Mouse (Mus musculus): ENCODE results near the gene Alkbh7. TPM values are rescaled to one million over a fixed set of nuclear protein-coding genes. Genes with fewer than 3 reads are reported as not detected.

The Alkbh7 gene
- polyA plus RNA-seq, 1 experiment from 2014 or later = 38.5 TPM

DNA sequence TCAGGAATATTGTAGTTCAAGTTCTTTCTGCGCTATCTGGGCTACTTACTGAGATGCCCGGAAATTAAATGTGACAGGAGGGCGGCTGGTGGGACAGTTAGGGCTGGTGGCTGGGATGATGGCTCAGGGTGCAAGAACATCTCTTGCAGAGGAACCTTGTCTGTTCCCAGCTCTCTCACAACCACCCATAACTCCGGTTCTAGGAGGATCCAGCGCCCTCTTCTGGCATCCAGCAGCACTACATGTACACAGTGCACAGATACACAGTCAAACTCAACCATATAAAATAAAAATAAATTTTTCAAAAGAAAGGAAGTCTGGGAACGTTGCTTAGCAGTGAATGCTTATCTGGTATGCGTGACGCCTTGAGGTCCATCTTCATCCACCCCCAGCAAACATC is 41.8 kb downstream of the Alkbh7 start:
- H3K4me3 ChIP-seq = no peak overlapping the region
- H3K27me3 ChIP-seq = peaks cover 8% of the 10 kb centered on the region
- H3K36me3 ChIP-seq = no peaks in the 10 kb centered on the region
- H3K4me1 ChIP-seq = no peaks in the 10 kb centered on the region
- no peak overlapping the region for H3K9ac ChIP-seq
- ATAC-seq (ENCODE audit: insufficient number of reproducible peaks, insufficient read depth, low FRiP score, low TSS enrichment) = no peak
- H3K27ac ChIP-seq = no peak overlapping the region
- no peaks in the 10 kb centered on the region for H3K9me3 ChIP-seq
- WGBS = 35% methylated on average over 8 of the region's 8 CpGs
- no peak overlapping the region for H3K4me2 ChIP-seq (replicated peaks)

DNA sequence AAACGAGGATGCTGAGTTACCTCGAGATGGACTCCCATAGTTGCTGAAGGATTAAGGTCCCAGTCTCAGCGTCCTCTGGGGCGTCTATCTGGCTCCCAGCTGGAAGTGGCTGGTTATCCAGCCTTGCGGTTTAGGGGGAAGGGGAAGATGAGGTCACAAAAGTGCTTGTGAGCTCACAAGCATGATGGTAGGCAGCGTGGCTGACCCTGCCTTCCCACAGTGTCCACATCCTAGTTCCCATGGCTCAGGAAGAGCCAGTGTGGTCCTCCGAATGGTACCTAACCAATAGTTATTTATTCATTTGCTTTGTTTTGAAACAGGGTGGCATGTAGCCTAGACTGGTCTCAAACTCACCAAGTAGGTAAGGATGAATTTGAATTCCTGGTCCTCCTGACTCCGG is 44.4 kb downstream of the Alkbh7 start, which contains the start of gene Slc25a41:
TSS of gene Slc25a41 (minus strand) at position 101 of the 400 bp plus-strand sequence.
- H3K4me2 ChIP-seq (replicated peaks) = no peak within 1 kb of the TSS
- no peak within 1 kb of the TSS for H3K27ac ChIP-seq

DNA sequence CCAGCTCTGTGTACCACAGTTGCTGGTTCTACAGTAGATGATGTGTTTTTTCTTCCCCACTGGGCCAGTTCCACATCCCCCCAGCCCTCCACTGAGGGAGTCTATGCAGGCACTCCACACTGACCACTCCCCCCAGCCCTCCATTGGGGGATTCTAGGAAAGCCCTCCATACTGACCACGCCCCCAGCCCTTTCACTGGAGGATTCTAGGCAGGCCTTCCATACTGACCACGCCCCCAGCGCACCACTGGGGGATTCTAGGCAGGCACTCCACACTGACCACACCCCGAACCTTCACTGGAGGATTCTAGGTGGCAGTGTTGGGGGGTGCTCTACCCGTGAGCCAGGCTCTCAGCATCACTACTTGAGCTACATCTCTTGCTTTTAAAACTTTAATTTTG is 50.3 kb downstream of the Alkbh7 start:
- H3K4me3 ChIP-seq = no peak overlapping the region
- no peak overlapping the region for H3K9ac ChIP-seq
- no peak; the same call in 1 of the 2 replicates for ATAC-seq (ENCODE audit: insufficient number of reproducible peaks, insufficient read depth, low FRiP score, low TSS enrichment)
- no peak overlapping the region for H3K4me2 ChIP-seq (replicated peaks)
- no peaks in the 10 kb centered on the region for H3K9me3 ChIP-seq
- 35% methylated on average over 5 of the region's 5 CpGs for WGBS
- H3K36me3 ChIP-seq = peaks cover 4% of the 10 kb centered on the region; the same call in 1 of the 2 replicates
- no peaks in the 10 kb centered on the region for H3K4me1 ChIP-seq
- H3K27me3 ChIP-seq = no peaks in the 10 kb centered on the region
- H3K27ac ChIP-seq = no peak overlapping the region

More for the DNA sequence above, 44.4 kb downstream of the Alkbh7 start, which contains the start of gene Slc25a41:
- Histone ChIP-seq H3K9me3 (no peaks in the 10 kb centered on the region), H3K4me3 (no peak within 1 kb of the TSS), H3K36me3 (no peaks in the 10 kb centered on the region), H3K9ac (no peak within 1 kb of the TSS), H3K27me3 (peaks cover 8% of the 10 kb centered on the region), H3K4me1 (no peaks in the 10 kb centered on the region)
- ATAC-seq (ENCODE audit: insufficient number of reproducible peaks, insufficient read depth, low FRiP score, low TSS enrichment) = no peak
- 70% methylated on average over 8 of the region's 8 CpGs for WGBS

DNA sequence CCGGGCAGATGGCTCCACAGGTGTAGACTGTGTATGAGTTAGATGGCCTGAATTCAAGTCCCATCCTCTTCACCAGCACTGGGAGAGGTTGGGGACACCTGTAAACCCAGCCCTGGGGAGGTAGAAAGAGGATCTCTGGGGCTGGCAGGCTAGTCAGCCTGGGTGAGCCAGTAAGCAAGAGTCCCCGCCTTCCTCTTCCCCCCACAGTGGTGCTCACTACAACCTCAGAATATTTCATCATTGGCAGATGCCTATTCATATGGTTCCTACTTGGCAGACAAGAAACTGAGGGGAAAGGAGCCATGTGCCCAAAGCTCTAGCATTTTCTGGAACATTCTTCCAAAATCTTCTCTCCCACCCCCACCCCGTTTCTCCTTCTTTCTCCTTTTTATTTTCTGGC is 51.7 kb downstream of the Alkbh7 start:
- peaks cover 12% of the 10 kb centered on the region; the same call in 1 of the 2 replicates for H3K36me3 ChIP-seq
- H3K4me3 ChIP-seq = no peak overlapping the region
- no peaks in the 10 kb centered on the region for H3K4me1 ChIP-seq
- 87% methylated on average over 3 of the region's 3 CpGs for WGBS
- no peak overlapping the region for H3K27ac ChIP-seq
- no peak overlapping the region for H3K4me2 ChIP-seq (replicated peaks)
- H3K9ac ChIP-seq = no peak overlapping the region
- H3K27me3 ChIP-seq = no peaks in the 10 kb centered on the region
- H3K9me3 ChIP-seq = no peaks in the 10 kb centered on the region
- ATAC-seq (ENCODE audit: insufficient number of reproducible peaks, insufficient read depth, low FRiP score, low TSS enrichment) = no peak

Other genes starting within 250 kb of the Alkbh7 start
- gene Nrtn, start 239.8 kb upstream of the Alkbh7 start, polyA plus RNA-seq (2016; fragmentation: Nextera tagmentation; extraction: Ambion mirVana) = 10.9 and 11.9 TPM in 2 replicates
- 44.1 and 47.2 TPM in 2 replicates for gene Dus3l, start 232.6 kb upstream of the Alkbh7 start, polyA plus RNA-seq (2016; fragmentation: Nextera tagmentation; extraction: Ambion mirVana)
- gene Prr22, start 227.1 kb upstream of the Alkbh7 start, polyA plus RNA-seq (2016; fragmentation: Nextera tagmentation; extraction: Ambion mirVana) = 1.4 TPM in 2 replicates
- gene Rfx2, start 166.3 kb upstream of the Alkbh7 start, polyA plus RNA-seq (2016; fragmentation: Nextera tagmentation; extraction: Ambion mirVana) = 5.5 and 5.7 TPM in 2 replicates
- gene Acsbg2, start 122.9 kb upstream of the Alkbh7 start, polyA plus RNA-seq (2016; fragmentation: Nextera tagmentation; extraction: Ambion mirVana) = not detected in 2 replicates
- 0.42 and 0.51 TPM in 2 replicates for gene 1700061G19Rik, start 121.9 kb upstream of the Alkbh7 start, polyA plus RNA-seq (2016; fragmentation: Nextera tagmentation; extraction: Ambion mirVana)
- gene Mllt1, start 61.9 kb upstream of the Alkbh7 start, polyA plus RNA-seq (2016; fragmentation: Nextera tagmentation; extraction: Ambion mirVana) = 95.6 and 97.2 TPM in 2 replicates
- gene Acer1, start 15.2 kb upstream of the Alkbh7 start, polyA plus RNA-seq (2016; fragmentation: Nextera tagmentation; extraction: Ambion mirVana) = not detected in 2 replicates
- 147 and 165 TPM in 2 replicates for gene Clpp, start 7.0 kb upstream of the Alkbh7 start, polyA plus RNA-seq (2016; fragmentation: Nextera tagmentation; extraction: Ambion mirVana)
- gene Pspn, start 2.7 kb downstream of the Alkbh7 start, polyA plus RNA-seq (2016; fragmentation: Nextera tagmentation; extraction: Ambion mirVana) = not detected in 2 replicates
- 62.0 and 63.4 TPM in 2 replicates for gene Gtf2f1, start 13.9 kb downstream of the Alkbh7 start, polyA plus RNA-seq (2016; fragmentation: Nextera tagmentation; extraction: Ambion mirVana)
- gene Gm17949, start 14.1 kb downstream of the Alkbh7 start, polyA plus RNA-seq (2016; fragmentation: Nextera tagmentation; extraction: Ambion mirVana) = 0.32 and 0.70 TPM in 2 replicates
- 63.4 and 66.4 TPM in 2 replicates for gene Khsrp, start 34.2 kb downstream of the Alkbh7 start, polyA plus RNA-seq (2016; fragmentation: Nextera tagmentation; extraction: Ambion mirVana)
- 0.13 TPM in 1 of 2 replicates, not detected in the other for gene Slc25a41, start 44.3 kb downstream of the Alkbh7 start, polyA plus RNA-seq (2016; fragmentation: Nextera tagmentation; extraction: Ambion mirVana)
- gene Crb3, start 61.8 kb downstream of the Alkbh7 start, polyA plus RNA-seq (2016; fragmentation: Nextera tagmentation; extraction: Ambion mirVana) = 5.0 and 5.2 TPM in 2 replicates
- gene Slc25a23, start 62.5 kb downstream of the Alkbh7 start, polyA plus RNA-seq (2016; fragmentation: Nextera tagmentation; extraction: Ambion mirVana) = 10.1 TPM in 2 replicates
- 1.4 and 3.2 TPM in 2 replicates for gene Dennd1c, start 81.2 kb downstream of the Alkbh7 start, polyA plus RNA-seq (2016; fragmentation: Nextera tagmentation; extraction: Ambion mirVana)
- 31.9 and 35.5 TPM in 2 replicates for gene Tubb4a, start 90.4 kb downstream of the Alkbh7 start, polyA plus RNA-seq (2016; fragmentation: Nextera tagmentation; extraction: Ambion mirVana)
- gene Tnfsf9, start 108.0 kb downstream of the Alkbh7 start, polyA plus RNA-seq (2016; fragmentation: Nextera tagmentation; extraction: Ambion mirVana) = 7.8 and 9.6 TPM in 2 replicates
- gene Cd70, start 152.4 kb downstream of the Alkbh7 start, polyA plus RNA-seq (2016; fragmentation: Nextera tagmentation; extraction: Ambion mirVana) = 0.19 TPM in 1 of 2 replicates, not detected in the other
- 0.09 and 0.24 TPM in 2 replicates for gene Tnfsf14, start 196.8 kb downstream of the Alkbh7 start, polyA plus RNA-seq (2016; fragmentation: Nextera tagmentation; extraction: Ambion mirVana)
- 0.37 and 0.56 TPM in 2 replicates for gene C3, start 230.8 kb downstream of the Alkbh7 start, polyA plus RNA-seq (2016; fragmentation: Nextera tagmentation; extraction: Ambion mirVana)